Mouse (Mus musculus) heart, adult 8-10 months (tissue): ENCODE data around the gene Fktn. TPM values are rescaled to one million over a fixed set of nuclear protein-coding genes. Genes with fewer than 3 reads are reported as not detected.
"Not testable (repeated sequence)": the region's sequence is repeated elsewhere in the genome, so short reads cannot be mapped to it uniquely, and the experiment has no call there.

Experiments used
- DNase-seq: peaks from one replicate; pipeline ENCODE4 v3.0.0; 2022; ENCODE audit warnings: low spot score
- total RNA-seq, 4 experiments: library from RNA; stranded (reverse); gene quantifications; 2 replicates each; pipeline ENCODE4 v1.2.4; 2022

Fktn gene
- total RNA-seq, 4 experiments from 2014 or later = 18.9 to 23.4 (median 21.5) TPM

GRCm38 (mm10) chr4:53770958-53771735 lies 57.3 kb downstream of the Fktn start:
- DNase-seq = no peak

GRCm38 (mm10) chr4:53772004-53772403 lies 58.2 kb downstream of the Fktn start:
- no peak for DNase-seq

- no peak for DNase-seq
Measured at GRCm38 (mm10) chr4:53773911-53774310, 60.1 kb downstream of the Fktn start.

- no peak for DNase-seq
Measured at GRCm38 (mm10) chr4:53781396-53781795, 67.6 kb downstream of the Fktn start.

- DNase-seq = no peak
Measured at GRCm38 (mm10) chr4:53782216-53783070, 68.6 kb downstream of the Fktn start.

GRCm38 (mm10) chr4:53785746-53786398 lies 72.1 kb downstream of the Fktn start:
- no peak for DNase-seq

GRCm38 (mm10) chr4:53786851-53787250 lies 73.1 kb downstream of the Fktn start:
- no peak for DNase-seq

- DNase-seq = no peak
Measured at GRCm38 (mm10) chr4:53789346-53789745, 75.5 kb downstream of the Fktn start.

- no peak for DNase-seq
Measured at GRCm38 (mm10) chr4:53794257-53794966, 80.6 kb downstream of the Fktn start.

GRCm38 (mm10) chr4:53795086-53795485 lies 81.3 kb downstream of the Fktn start:
- DNase-seq = no peak

GRCm38 (mm10) chr4:53795706-53796105 lies 81.9 kb downstream of the Fktn start:
- no peak for DNase-seq

- DNase-seq = no peak
Measured at GRCm38 (mm10) chr4:53796865-53797772, 83.3 kb downstream of the Fktn start.

- no peak for DNase-seq
Measured at GRCm38 (mm10) chr4:53798896-53799676, 85.3 kb downstream of the Fktn start.

- no peak for DNase-seq
Measured at GRCm38 (mm10) chr4:53799753-53800152, 86.0 kb downstream of the Fktn start.

GRCm38 (mm10) chr4:53803674-53804073 lies 89.9 kb downstream of the Fktn start:
- DNase-seq = not testable (repeated sequence)

- not testable (repeated sequence) for DNase-seq
Measured at GRCm38 (mm10) chr4:53806428-53806827, 92.6 kb downstream of the Fktn start.

- no peak for DNase-seq
Measured at GRCm38 (mm10) chr4:53818320-53818719, 104.5 kb downstream of the Fktn start.

- peak; percentile 62 for DNase-seq
Measured at GRCm38 (mm10) chr4:53823697-53824096, 109.9 kb downstream of the Fktn start.

GRCm38 (mm10) chr4:53824831-53825230 lies 111.0 kb downstream of the Fktn start:
- DNase-seq = no peak
